Mouse (Mus musculus): Measurements from ENCODE around the gene Pou1f1. TPM values are rescaled to one million over a fixed set of nuclear protein-coding genes. Genes with fewer than 3 reads are reported as not detected.

Gene Pou1f1
- polyA plus RNA-seq (2014; fragmentation: Nextera tagmentation; extraction: Ambion mirVana), result not detected in 2 replicates

GRCm38 (mm10) chr16:65520211-65520610 is at the start of gene Pou1f1:
TSS of gene Pou1f1 (plus strand) at chr16:65520511.
- H3K27ac ChIP-seq (replicated peaks; ENCODE audit: low read depth, low read length), result no peak within 1 kb of the TSS
- DNase-seq (no peak), ATAC-seq (ENCODE audit: low FRiP score, low TSS enrichment) (no peak)
- H3K27me3 ChIP-seq (ENCODE audit: control insufficient read depth, insufficient read depth, low read length), result no peaks in the 10 kb centered on the region
- H3K9ac ChIP-seq (replicated peaks; ENCODE audit: low read length), result no peak within 1 kb of the TSS
- no peak within 1 kb of the TSS for H3K4me2 ChIP-seq (ENCODE audit: low read length)
- no peak within 1 kb of the TSS for H3K4me3 ChIP-seq (replicated peaks; ENCODE audit: low read depth, low read length)
- no peaks in the 10 kb centered on the region for H3K4me1 ChIP-seq (ENCODE audit: control insufficient read depth, insufficient read depth, low read length)
- no peaks in the 10 kb centered on the region for H3K36me3 ChIP-seq (ENCODE audit: control insufficient read depth, insufficient read depth, low read length)
- WGBS, result 84% methylated on average over 6 of the region's 6 CpGs
- H3K9me3 ChIP-seq (ENCODE audit: control insufficient read depth, low read length), result no peaks in the 10 kb centered on the region

DNA sequence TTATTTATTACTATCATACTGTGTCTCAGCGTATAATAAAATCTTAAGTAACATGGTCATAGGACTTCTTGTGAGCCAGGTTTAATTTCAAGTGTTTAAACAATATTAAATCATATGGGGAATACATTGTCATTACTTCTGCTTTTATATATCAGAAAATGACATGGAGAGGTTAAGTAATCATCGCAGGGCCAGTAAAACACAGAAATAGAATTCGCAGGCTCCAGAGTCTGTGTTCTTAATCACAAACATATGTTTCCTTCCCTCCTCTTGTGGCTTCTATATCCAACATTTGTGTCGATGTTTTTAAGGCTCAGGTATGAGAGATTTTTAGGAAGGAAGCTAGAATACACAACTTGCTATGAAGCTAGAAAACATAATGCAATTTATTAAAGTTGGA is 49.7 kb upstream of the Pou1f1 start:
- Histone ChIP-seq H3K4me2 (ENCODE audit: low read length) (no peak overlapping the region), H3K9ac (replicated peaks; ENCODE audit: low read length) (no peak overlapping the region), H3K9me3 (ENCODE audit: control insufficient read depth, low read length) (no peaks in the 10 kb centered on the region), H3K4me3 (replicated peaks; ENCODE audit: low read depth, low read length) (no peak overlapping the region), H3K4me1 (ENCODE audit: control insufficient read depth, insufficient read depth, low read length) (no peaks in the 10 kb centered on the region), H3K27me3 (ENCODE audit: control insufficient read depth, insufficient read depth, low read length) (no peaks in the 10 kb centered on the region), H3K27ac (replicated peaks; ENCODE audit: low read depth, low read length) (no peak overlapping the region), H3K36me3 (ENCODE audit: control insufficient read depth, insufficient read depth, low read length) (no peaks in the 10 kb centered on the region)
- WGBS, result 94% methylated on average over 4 of the region's 4 CpGs
- DNase-seq (no peak), ATAC-seq (ENCODE audit: low FRiP score, low TSS enrichment) (no peak)

- Histone ChIP-seq H3K4me3 (replicated peaks; ENCODE audit: low read depth, low read length) (no peak overlapping the region), H3K4me2 (ENCODE audit: low read length) (no peak overlapping the region), H3K9me3 (ENCODE audit: control insufficient read depth, low read length) (no peaks in the 10 kb centered on the region), H3K27me3 (ENCODE audit: control insufficient read depth, insufficient read depth, low read length) (no peaks in the 10 kb centered on the region), H3K4me1 (ENCODE audit: control insufficient read depth, insufficient read depth, low read length) (no peaks in the 10 kb centered on the region), H3K36me3 (ENCODE audit: control insufficient read depth, insufficient read depth, low read length) (no peaks in the 10 kb centered on the region), H3K27ac (replicated peaks; ENCODE audit: low read depth, low read length) (no peak overlapping the region), H3K9ac (replicated peaks; ENCODE audit: low read length) (no peak overlapping the region)
- ATAC-seq (ENCODE audit: low FRiP score, low TSS enrichment), result no peak
- WGBS, result 18% methylated on average over 5 of the region's 5 CpGs
- peak; percentile 75 for DNase-seq
Measured at GRCm38 (mm10) chr16:65472472-65473001, 47.8 kb upstream of the Pou1f1 start.

DNA sequence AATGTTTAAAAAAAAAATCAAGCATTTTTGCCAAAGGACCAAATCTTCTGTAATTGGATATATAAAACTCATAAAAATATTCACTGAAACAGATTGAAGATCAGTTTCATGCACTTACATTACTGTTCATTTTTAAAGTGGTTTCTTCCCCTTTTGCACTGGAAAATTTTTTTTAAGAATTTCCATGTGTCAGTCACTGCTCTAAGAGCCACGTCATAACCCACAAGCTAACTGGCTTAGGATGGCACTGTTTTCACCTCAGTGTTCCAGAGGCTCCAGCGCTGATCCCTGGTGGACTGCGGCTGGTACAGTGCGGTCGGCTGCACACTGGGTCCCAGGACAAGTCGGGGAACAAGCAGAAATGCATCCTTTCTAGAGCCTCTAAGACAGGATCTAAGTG is 34.6 kb upstream of the Pou1f1 start:
- H3K4me3 ChIP-seq (replicated peaks; ENCODE audit: low read depth, low read length), result no peak overlapping the region
- H3K4me1 ChIP-seq (ENCODE audit: control insufficient read depth, insufficient read depth, low read length), result no peaks in the 10 kb centered on the region
- no peak overlapping the region for H3K27ac ChIP-seq (replicated peaks; ENCODE audit: low read depth, low read length)
- H3K9ac ChIP-seq (replicated peaks; ENCODE audit: low read length), result no peak overlapping the region
- H3K36me3 ChIP-seq (ENCODE audit: control insufficient read depth, insufficient read depth, low read length), result no peaks in the 10 kb centered on the region
- no peaks in the 10 kb centered on the region for H3K27me3 ChIP-seq (ENCODE audit: control insufficient read depth, insufficient read depth, low read length)
- H3K9me3 ChIP-seq (ENCODE audit: control insufficient read depth, low read length), result no peaks in the 10 kb centered on the region
- DNase-seq, result no peak
- ATAC-seq (ENCODE audit: low FRiP score, low TSS enrichment), result no peak
- H3K4me2 ChIP-seq (ENCODE audit: low read length), result no peak overlapping the region
- 89% methylated on average over 6 of the region's 6 CpGs for WGBS

DNA sequence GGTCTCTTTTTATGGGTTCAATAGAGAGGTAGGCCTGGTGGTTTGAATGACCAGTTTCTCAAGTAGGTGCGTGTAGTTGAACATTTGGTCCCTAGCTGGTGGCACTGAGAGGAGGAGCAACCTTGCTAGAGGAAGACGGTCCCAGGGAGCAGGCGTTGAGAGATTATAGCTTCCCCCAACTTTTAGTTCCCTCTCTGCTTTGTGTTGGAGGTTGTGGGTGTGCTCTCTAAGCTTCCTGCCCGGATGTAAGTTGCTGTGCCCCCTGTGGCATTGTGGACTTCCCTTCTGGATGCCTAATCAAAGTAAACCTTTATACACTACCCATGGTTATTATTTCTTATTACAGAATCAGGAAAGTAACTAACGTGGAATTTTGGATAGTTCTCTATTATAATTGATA is 24.3 kb upstream of the Pou1f1 start:
- 78% methylated on average over 5 of the region's 5 CpGs for WGBS
- no peaks in the 10 kb centered on the region for H3K9me3 ChIP-seq (ENCODE audit: control insufficient read depth, low read length)
- no peak overlapping the region for H3K27ac ChIP-seq (replicated peaks; ENCODE audit: low read depth, low read length)
- H3K4me2 ChIP-seq (ENCODE audit: low read length), result no peak overlapping the region
- no peak overlapping the region for H3K9ac ChIP-seq (replicated peaks; ENCODE audit: low read length)
- no peaks in the 10 kb centered on the region for H3K27me3 ChIP-seq (ENCODE audit: control insufficient read depth, insufficient read depth, low read length)
- no peak for DNase-seq
- no peaks in the 10 kb centered on the region for H3K36me3 ChIP-seq (ENCODE audit: control insufficient read depth, insufficient read depth, low read length)
- H3K4me3 ChIP-seq (replicated peaks; ENCODE audit: low read depth, low read length), result no peak overlapping the region
- ATAC-seq (ENCODE audit: low FRiP score, low TSS enrichment), result no peak
- H3K4me1 ChIP-seq (ENCODE audit: control insufficient read depth, insufficient read depth, low read length), result no peaks in the 10 kb centered on the region

DNA sequence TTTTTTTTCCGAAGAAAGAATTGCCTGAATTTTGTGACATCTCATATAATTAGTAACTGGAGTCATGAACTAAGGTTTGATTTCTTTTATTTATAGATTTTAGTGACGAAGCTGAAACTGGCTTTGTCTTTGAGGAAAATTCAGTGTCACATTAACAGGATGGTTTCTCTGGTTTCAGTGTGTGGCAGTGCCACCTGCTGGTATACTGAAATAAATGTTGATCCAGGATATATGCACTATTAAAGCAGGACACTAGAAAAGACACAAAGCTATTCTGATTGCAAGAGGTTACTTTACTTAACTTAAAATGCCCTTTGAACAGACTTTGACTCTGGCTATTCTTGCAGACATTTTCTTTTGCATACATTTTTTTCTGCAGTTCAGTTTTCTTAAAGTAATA is 23.3 kb upstream of the Pou1f1 start:
- WGBS, result 44% methylated on average over 2 of the region's 2 CpGs
- no peak overlapping the region for H3K4me2 ChIP-seq (ENCODE audit: low read length)
- H3K9ac ChIP-seq (replicated peaks; ENCODE audit: low read length), result no peak overlapping the region
- no peaks in the 10 kb centered on the region for H3K27me3 ChIP-seq (ENCODE audit: control insufficient read depth, insufficient read depth, low read length)
- no peak for ATAC-seq (ENCODE audit: low FRiP score, low TSS enrichment)
- H3K4me1 ChIP-seq (ENCODE audit: control insufficient read depth, insufficient read depth, low read length), result no peaks in the 10 kb centered on the region
- DNase-seq, result peak; percentile 83
- H3K4me3 ChIP-seq (replicated peaks; ENCODE audit: low read depth, low read length), result no peak overlapping the region
- H3K36me3 ChIP-seq (ENCODE audit: control insufficient read depth, insufficient read depth, low read length), result no peaks in the 10 kb centered on the region
- H3K27ac ChIP-seq (replicated peaks; ENCODE audit: low read depth, low read length), result no peak overlapping the region
- no peaks in the 10 kb centered on the region for H3K9me3 ChIP-seq (ENCODE audit: control insufficient read depth, low read length)

- WGBS, result 79% methylated on average over 7 of the region's 7 CpGs
- no peak for ATAC-seq (ENCODE audit: low FRiP score, low TSS enrichment)
Measured at GRCm38 (mm10) chr16:65514223-65514622, 6.1 kb upstream of the Pou1f1 start.

GRCm38 (mm10) chr16:65526004-65526403 is 5.7 kb downstream of the Pou1f1 start:
- ATAC-seq (ENCODE audit: low FRiP score, low TSS enrichment), result no peak

More at GRCm38 (mm10) chr16:65514223-65514622, 6.1 kb upstream of the Pou1f1 start:
- Histone ChIP-seq H3K9ac (replicated peaks; ENCODE audit: low read length) (no peak overlapping the region), H3K4me1 (ENCODE audit: control insufficient read depth, insufficient read depth, low read length) (no peaks in the 10 kb centered on the region), H3K27ac (replicated peaks; ENCODE audit: low read depth, low read length) (no peak overlapping the region), H3K4me2 (ENCODE audit: low read length) (no peak overlapping the region), H3K27me3 (ENCODE audit: control insufficient read depth, insufficient read depth, low read length) (no peaks in the 10 kb centered on the region), H3K4me3 (replicated peaks; ENCODE audit: low read depth, low read length) (no peak overlapping the region), H3K9me3 (ENCODE audit: control insufficient read depth, low read length) (no peaks in the 10 kb centered on the region), H3K36me3 (ENCODE audit: control insufficient read depth, insufficient read depth, low read length) (no peaks in the 10 kb centered on the region)
- DNase-seq, result no peak

DNA sequence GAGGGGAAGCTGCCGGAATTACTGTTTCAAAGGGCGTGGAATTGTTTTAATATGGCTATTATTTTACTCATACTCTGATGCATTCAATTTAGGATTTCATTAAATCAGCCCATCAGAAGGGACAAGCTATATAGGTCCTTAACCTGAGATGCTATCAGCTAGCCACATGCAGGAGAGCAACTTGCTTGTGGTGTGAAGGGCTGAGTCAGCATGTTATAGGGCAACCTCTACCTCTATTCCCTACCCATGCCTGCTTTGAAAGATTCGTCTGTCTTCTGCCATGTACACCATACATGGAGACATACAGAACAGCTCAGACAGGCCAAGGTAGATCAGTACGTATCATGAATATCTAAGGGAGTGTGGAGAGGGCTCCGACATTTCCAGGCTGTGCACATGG is 6.4 kb downstream of the Pou1f1 start:
- ATAC-seq (ENCODE audit: low FRiP score, low TSS enrichment) (no peak), DNase-seq (no peak)
- Histone ChIP-seq H3K4me3 (replicated peaks; ENCODE audit: low read depth, low read length) (no peak overlapping the region), H3K9ac (replicated peaks; ENCODE audit: low read length) (no peak overlapping the region), H3K27me3 (ENCODE audit: control insufficient read depth, insufficient read depth, low read length) (no peaks in the 10 kb centered on the region), H3K4me1 (ENCODE audit: control insufficient read depth, insufficient read depth, low read length) (no peaks in the 10 kb centered on the region), H3K4me2 (ENCODE audit: low read length) (no peak overlapping the region), H3K27ac (replicated peaks; ENCODE audit: low read depth, low read length) (no peak overlapping the region), H3K36me3 (ENCODE audit: control insufficient read depth, insufficient read depth, low read length) (no peaks in the 10 kb centered on the region), H3K9me3 (ENCODE audit: control insufficient read depth, low read length) (no peaks in the 10 kb centered on the region)
- WGBS, result 86% methylated on average over 5 of the region's 5 CpGs

More at GRCm38 (mm10) chr16:65526004-65526403, 5.7 kb downstream of the Pou1f1 start:
- no peaks in the 10 kb centered on the region for H3K4me1 ChIP-seq (ENCODE audit: control insufficient read depth, insufficient read depth, low read length)
- WGBS, result 83% methylated on average over 2 of the region's 2 CpGs
- H3K36me3 ChIP-seq (ENCODE audit: control insufficient read depth, insufficient read depth, low read length), result no peaks in the 10 kb centered on the region
- no peaks in the 10 kb centered on the region for H3K9me3 ChIP-seq (ENCODE audit: control insufficient read depth, low read length)
- no peak overlapping the region for H3K4me2 ChIP-seq (ENCODE audit: low read length)
- H3K9ac ChIP-seq (replicated peaks; ENCODE audit: low read length), result no peak overlapping the region
- no peaks in the 10 kb centered on the region for H3K27me3 ChIP-seq (ENCODE audit: control insufficient read depth, insufficient read depth, low read length)
- H3K4me3 ChIP-seq (replicated peaks; ENCODE audit: low read depth, low read length), result no peak overlapping the region
- DNase-seq, result no peak
- no peak overlapping the region for H3K27ac ChIP-seq (replicated peaks; ENCODE audit: low read depth, low read length)

All from midbrain, embryonic 14.5 days (tissue).